Mouse (Mus musculus): ENCODE results near the gene Jph3. TPM values are rescaled to one million over a fixed set of nuclear protein-coding genes. Genes with fewer than 3 reads are reported as not detected.

Gene Jph3
- polyA plus RNA-seq, 1 experiment from 2014 or later: 0.64 TPM

GRCm38 (mm10) chr8:121731471-121732333, 2.3 kb downstream of the Jph3 start:
- peaks cover 59% of the 10 kb centered on the region for H3K27me3 ChIP-seq (replicated peaks; ENCODE audit: control insufficient read depth, insufficient read depth, low read length)
- no peak overlapping the region for H3K9ac ChIP-seq (ENCODE audit: low read depth, low read length)
- H3K27ac ChIP-seq (ENCODE audit: low read depth, low read length): no peak overlapping the region
- no peaks in the 10 kb centered on the region for H3K9me3 ChIP-seq (ENCODE audit: control insufficient read depth, low read length)
- WGBS: 14% methylated on average over 26 of the region's 26 CpGs
- H3K36me3 ChIP-seq (ENCODE audit: control insufficient read depth, insufficient read depth, low read length): no peaks in the 10 kb centered on the region
- DNase-seq (ENCODE audit: low spot score) (no peak), ATAC-seq (replicated peaks; ENCODE audit: low FRiP score) (no peak)
- H3K4me1 ChIP-seq (replicated peaks; ENCODE audit: control insufficient read depth, insufficient read depth, low read length): peaks cover 3% of the 10 kb centered on the region; the same call in 1 of the 2 replicates
- H3K4me2 ChIP-seq: no peak overlapping the region
- no peak overlapping the region for H3K4me3 ChIP-seq (ENCODE audit: low read depth, low read length)

GRCm38 (mm10) chr8:121732334-121732665, 2.9 kb downstream of the Jph3 start:
- Histone ChIP-seq H3K9me3 (ENCODE audit: control insufficient read depth, low read length) (no peaks in the 10 kb centered on the region), H3K4me1 (replicated peaks; ENCODE audit: control insufficient read depth, insufficient read depth, low read length) (peaks cover 3% of the 10 kb centered on the region; the same call in 1 of the 2 replicates), H3K27ac (ENCODE audit: low read depth, low read length) (no peak overlapping the region), H3K4me3 (ENCODE audit: low read depth, low read length) (no peak overlapping the region), H3K4me2 (no peak overlapping the region), H3K36me3 (ENCODE audit: control insufficient read depth, insufficient read depth, low read length) (no peaks in the 10 kb centered on the region), H3K9ac (ENCODE audit: low read depth, low read length) (no peak overlapping the region), H3K27me3 (replicated peaks; ENCODE audit: control insufficient read depth, insufficient read depth, low read length) (peaks cover 59% of the 10 kb centered on the region)
- no peak for DNase-seq (ENCODE audit: low spot score)
- WGBS: 52% methylated on average over 4 of the region's 4 CpGs
- ATAC-seq (replicated peaks; ENCODE audit: low FRiP score): no peak

GRCm38 (mm10) chr8:121734262-121734661, 4.8 kb downstream of the Jph3 start:
- peaks cover 3% of the 10 kb centered on the region; the same call in 1 of the 2 replicates for H3K4me1 ChIP-seq (replicated peaks; ENCODE audit: control insufficient read depth, insufficient read depth, low read length)
- no peak overlapping the region for H3K4me3 ChIP-seq (ENCODE audit: low read depth, low read length)
- ATAC-seq (replicated peaks; ENCODE audit: low FRiP score) (no peak), DNase-seq (ENCODE audit: low spot score) (no peak)
- no peaks in the 10 kb centered on the region for H3K9me3 ChIP-seq (ENCODE audit: control insufficient read depth, low read length)
- H3K9ac ChIP-seq (ENCODE audit: low read depth, low read length): no peak overlapping the region
- no peaks in the 10 kb centered on the region for H3K36me3 ChIP-seq (ENCODE audit: control insufficient read depth, insufficient read depth, low read length)
- peaks cover 42% of the 10 kb centered on the region for H3K27me3 ChIP-seq (replicated peaks; ENCODE audit: control insufficient read depth, insufficient read depth, low read length)
- 84% methylated on average over 16 of the region's 16 CpGs for WGBS
- no peak overlapping the region for H3K27ac ChIP-seq (ENCODE audit: low read depth, low read length)
- no peak overlapping the region for H3K4me2 ChIP-seq

- Histone ChIP-seq H3K27me3 (replicated peaks; ENCODE audit: control insufficient read depth, insufficient read depth, low read length) (peaks cover 23% of the 10 kb centered on the region), H3K27ac (ENCODE audit: low read depth, low read length) (no peak overlapping the region), H3K4me3 (ENCODE audit: low read depth, low read length) (no peak overlapping the region), H3K4me1 (replicated peaks; ENCODE audit: control insufficient read depth, insufficient read depth, low read length) (no peaks in the 10 kb centered on the region), H3K4me2 (no peak overlapping the region), H3K9ac (ENCODE audit: low read depth, low read length) (no peak overlapping the region), H3K36me3 (ENCODE audit: control insufficient read depth, insufficient read depth, low read length) (no peaks in the 10 kb centered on the region), H3K9me3 (ENCODE audit: control insufficient read depth, low read length) (no peaks in the 10 kb centered on the region)
- DNase-seq (ENCODE audit: low spot score): no peak
- 12% methylated on average over 7 of the region's 7 CpGs for WGBS
- ATAC-seq (replicated peaks; ENCODE audit: low FRiP score): no peak
Observed at GRCm38 (mm10) chr8:121736236-121736635, 6.8 kb downstream of the Jph3 start.

GRCm38 (mm10) chr8:121740721-121741120, 11.3 kb downstream of the Jph3 start:
- H3K9ac ChIP-seq (ENCODE audit: low read depth, low read length): no peak overlapping the region
- no peaks in the 10 kb centered on the region for H3K36me3 ChIP-seq (ENCODE audit: control insufficient read depth, insufficient read depth, low read length)
- no peak overlapping the region for H3K4me3 ChIP-seq (ENCODE audit: low read depth, low read length)
- no peaks in the 10 kb centered on the region for H3K4me1 ChIP-seq (replicated peaks; ENCODE audit: control insufficient read depth, insufficient read depth, low read length)
- ATAC-seq (replicated peaks; ENCODE audit: low FRiP score): no peak
- H3K27ac ChIP-seq (ENCODE audit: low read depth, low read length): no peak overlapping the region
- H3K4me2 ChIP-seq: no peak overlapping the region
- 85% methylated on average over 10 of the region's 10 CpGs for WGBS
- no peaks in the 10 kb centered on the region for H3K9me3 ChIP-seq (ENCODE audit: control insufficient read depth, low read length)
- no peaks in the 10 kb centered on the region for H3K27me3 ChIP-seq (replicated peaks; ENCODE audit: control insufficient read depth, insufficient read depth, low read length)
- no peak for DNase-seq (ENCODE audit: low spot score)

GRCm38 (mm10) chr8:121749501-121749900, 20.1 kb downstream of the Jph3 start:
- Histone ChIP-seq H3K4me2 (no peak overlapping the region), H3K4me1 (replicated peaks; ENCODE audit: control insufficient read depth, insufficient read depth, low read length) (no peaks in the 10 kb centered on the region), H3K9ac (ENCODE audit: low read depth, low read length) (no peak overlapping the region), H3K4me3 (ENCODE audit: low read depth, low read length) (no peak overlapping the region), H3K27me3 (replicated peaks; ENCODE audit: control insufficient read depth, insufficient read depth, low read length) (peaks cover 23% of the 10 kb centered on the region), H3K27ac (ENCODE audit: low read depth, low read length) (no peak overlapping the region), H3K9me3 (ENCODE audit: control insufficient read depth, low read length) (0 out of 2 replicates have a peak, but pooled peaks cover 2% of the 10 kb centered on the region), H3K36me3 (ENCODE audit: control insufficient read depth, insufficient read depth, low read length) (no peaks in the 10 kb centered on the region)
- ATAC-seq (replicated peaks; ENCODE audit: low FRiP score): no peak
- WGBS: 69% methylated on average over 9 of the region's 9 CpGs
- DNase-seq (ENCODE audit: low spot score): no peak

GRCm38 (mm10) chr8:121750512-121750911, 21.1 kb downstream of the Jph3 start:
- no peaks in the 10 kb centered on the region for H3K4me1 ChIP-seq (replicated peaks; ENCODE audit: control insufficient read depth, insufficient read depth, low read length)
- ATAC-seq (replicated peaks; ENCODE audit: low FRiP score) (no peak), DNase-seq (ENCODE audit: low spot score) (no peak)
- peaks cover 29% of the 10 kb centered on the region for H3K27me3 ChIP-seq (replicated peaks; ENCODE audit: control insufficient read depth, insufficient read depth, low read length)
- no peak overlapping the region for H3K4me2 ChIP-seq
- H3K9me3 ChIP-seq (ENCODE audit: control insufficient read depth, low read length): 0 out of 2 replicates have a peak, but pooled peaks cover 2% of the 10 kb centered on the region
- H3K27ac ChIP-seq (ENCODE audit: low read depth, low read length): no peak overlapping the region
- WGBS: 31% methylated on average over 3 of the region's 3 CpGs
- no peaks in the 10 kb centered on the region for H3K36me3 ChIP-seq (ENCODE audit: control insufficient read depth, insufficient read depth, low read length)
- H3K4me3 ChIP-seq (ENCODE audit: low read depth, low read length): no peak overlapping the region
- no peak overlapping the region for H3K9ac ChIP-seq (ENCODE audit: low read depth, low read length)

GRCm38 (mm10) chr8:121751407-121751806, 22.0 kb downstream of the Jph3 start:
- H3K27me3 ChIP-seq (replicated peaks; ENCODE audit: control insufficient read depth, insufficient read depth, low read length): peaks cover 29% of the 10 kb centered on the region
- WGBS: 11% methylated on average over 3 of the region's 3 CpGs

GRCm38 (mm10) chr8:121758470-121758869, 29.0 kb downstream of the Jph3 start:
- H3K27ac ChIP-seq (ENCODE audit: low read depth, low read length): no peak overlapping the region
- WGBS: 61% methylated on average over 12 of the region's 12 CpGs
- ATAC-seq (replicated peaks; ENCODE audit: low FRiP score) (no peak), DNase-seq (ENCODE audit: low spot score) (no peak)
- no peaks in the 10 kb centered on the region for H3K9me3 ChIP-seq (ENCODE audit: control insufficient read depth, low read length)
- no peak overlapping the region for H3K4me3 ChIP-seq (ENCODE audit: low read depth, low read length)
- no peak overlapping the region for H3K9ac ChIP-seq (ENCODE audit: low read depth, low read length)
- H3K27me3 ChIP-seq (replicated peaks; ENCODE audit: control insufficient read depth, insufficient read depth, low read length): peaks cover 15% of the 10 kb centered on the region
- H3K36me3 ChIP-seq (ENCODE audit: control insufficient read depth, insufficient read depth, low read length): no peaks in the 10 kb centered on the region
- no peaks in the 10 kb centered on the region for H3K4me1 ChIP-seq (replicated peaks; ENCODE audit: control insufficient read depth, insufficient read depth, low read length)
- no peak overlapping the region for H3K4me2 ChIP-seq

More at GRCm38 (mm10) chr8:121751407-121751806, 22.0 kb downstream of the Jph3 start:
- 0 out of 2 replicates have a peak, but pooled peaks cover 2% of the 10 kb centered on the region for H3K9me3 ChIP-seq (ENCODE audit: control insufficient read depth, low read length)
- no peak overlapping the region for H3K27ac ChIP-seq (ENCODE audit: low read depth, low read length)
- H3K4me3 ChIP-seq (ENCODE audit: low read depth, low read length): no peak overlapping the region
- no peak overlapping the region for H3K4me2 ChIP-seq
- ATAC-seq (replicated peaks; ENCODE audit: low FRiP score) (no peak), DNase-seq (ENCODE audit: low spot score) (peak; percentile 68)
- H3K36me3 ChIP-seq (ENCODE audit: control insufficient read depth, insufficient read depth, low read length): no peaks in the 10 kb centered on the region
- H3K4me1 ChIP-seq (replicated peaks; ENCODE audit: control insufficient read depth, insufficient read depth, low read length): no peaks in the 10 kb centered on the region
- no peak overlapping the region for H3K9ac ChIP-seq (ENCODE audit: low read depth, low read length)
